Mouse (Mus musculus) spleen, postnatal 36 days (tissue): Measurements from ENCODE around the gene Zfp120.
"Not testable (repeated sequence)": the region's sequence is repeated elsewhere in the genome, so short reads cannot be mapped to it uniquely, and the experiment has no call there.

ENCODE experiments used
- DNase-seq, 2 experiments: peaks; one replicate each; pipeline ENCODE4 v3.0.0; 2022; ENCODE audit warnings: low spot score in 2 of 2, mixed read lengths in 1 of 2

Zfp120 gene

DNA sequence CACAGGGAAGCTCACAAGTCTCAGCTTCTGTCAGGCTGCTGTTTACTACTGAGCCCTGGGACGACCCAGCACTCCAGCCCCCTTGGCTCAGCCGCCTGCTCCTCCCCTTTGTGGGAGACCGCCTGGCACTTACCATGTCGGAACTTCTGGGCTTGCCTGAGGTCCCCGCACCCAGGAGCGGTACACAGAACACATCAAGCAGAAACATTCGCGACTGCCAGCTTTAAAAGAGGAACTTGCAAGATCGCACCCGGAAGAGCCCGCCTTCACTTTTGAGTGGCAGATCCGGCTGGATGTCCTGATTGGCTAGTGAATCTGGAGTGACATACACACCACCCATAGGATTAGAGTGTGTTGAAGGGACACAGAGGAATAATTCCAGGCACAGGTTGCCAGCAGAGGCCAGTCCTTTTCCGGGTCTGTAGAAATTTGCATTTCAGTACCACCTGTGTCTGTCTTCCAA lies at the start of gene Zfp120:
Gene Zfp120, minus strand, starts transcription at position 274 of the 463 bp plus-strand sequence.
- peak; percentile 88 to 93 for DNase-seq

DNA sequence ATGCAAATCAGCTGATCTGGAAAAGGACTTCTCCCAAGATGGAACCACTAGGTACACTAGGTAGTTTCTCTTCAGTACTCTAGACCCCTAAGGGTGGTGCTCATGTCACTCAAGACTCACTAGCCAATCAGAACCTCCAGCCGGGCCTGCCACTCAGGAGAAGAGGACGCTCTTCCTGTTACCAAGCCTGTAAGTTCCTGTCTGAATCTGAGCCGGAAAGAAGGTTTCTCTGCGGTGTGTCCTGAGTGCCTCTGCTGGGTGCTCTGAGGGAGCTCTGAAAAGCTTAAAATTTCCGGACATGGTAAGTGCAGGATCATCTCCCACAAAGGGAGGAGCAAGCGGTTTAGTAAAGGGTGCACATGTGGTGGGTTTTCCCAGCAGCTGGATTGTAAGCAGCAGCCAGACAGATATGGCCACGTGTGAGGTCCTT lies 45.1 kb upstream of the Zfp120 start, which contains the start of gene Gm14139:
Gene Gm14139, plus strand, starts transcription at position 186 of the 430 bp plus-strand sequence.
- not testable (repeated sequence) for DNase-seq

DNA sequence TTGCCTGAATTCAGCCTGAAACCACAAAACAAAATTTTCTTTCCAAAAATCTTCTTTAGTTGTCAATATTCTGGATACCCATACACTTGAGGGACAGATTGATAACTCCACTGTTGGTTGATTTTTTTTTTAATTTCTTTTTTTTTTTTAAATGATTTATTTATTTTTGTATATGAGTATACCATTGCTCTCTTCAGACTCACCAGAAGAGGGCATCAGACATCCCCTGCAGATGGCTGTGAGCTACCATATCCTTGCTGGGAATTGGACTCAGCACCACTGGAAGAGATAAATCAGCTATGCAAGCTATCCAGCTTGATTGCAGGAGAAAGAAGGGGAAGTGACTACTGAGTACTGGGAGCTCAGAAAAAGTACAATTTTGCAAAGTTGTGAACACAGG lies 44.5 kb upstream of the Zfp120 start:
- DNase-seq = not testable (repeated sequence)

DNA sequence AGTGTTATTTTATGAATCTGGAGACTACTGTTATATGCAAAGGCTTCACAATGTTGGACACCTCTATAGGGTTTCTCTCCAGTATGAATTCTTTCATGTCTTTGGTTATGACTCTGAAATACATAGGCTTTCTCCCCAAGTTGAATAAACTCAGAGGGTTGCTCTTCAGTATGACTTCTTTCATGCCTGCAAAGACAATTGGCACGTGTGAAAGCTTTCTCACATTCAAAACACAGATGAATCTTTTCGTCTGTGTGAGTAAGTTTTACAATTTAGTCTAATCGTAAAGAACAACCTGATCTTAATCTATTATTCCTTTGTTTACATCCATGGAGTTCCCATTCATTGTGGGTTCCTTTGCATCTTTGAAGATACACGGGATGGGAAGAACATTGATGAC lies 43.1 kb upstream of the Zfp120 start, which contains the start of gene Gm10770:
Gene Gm10770, minus strand, starts transcription at position 101 of the 400 bp plus-strand sequence.
- not testable (repeated sequence) for DNase-seq

DNA sequence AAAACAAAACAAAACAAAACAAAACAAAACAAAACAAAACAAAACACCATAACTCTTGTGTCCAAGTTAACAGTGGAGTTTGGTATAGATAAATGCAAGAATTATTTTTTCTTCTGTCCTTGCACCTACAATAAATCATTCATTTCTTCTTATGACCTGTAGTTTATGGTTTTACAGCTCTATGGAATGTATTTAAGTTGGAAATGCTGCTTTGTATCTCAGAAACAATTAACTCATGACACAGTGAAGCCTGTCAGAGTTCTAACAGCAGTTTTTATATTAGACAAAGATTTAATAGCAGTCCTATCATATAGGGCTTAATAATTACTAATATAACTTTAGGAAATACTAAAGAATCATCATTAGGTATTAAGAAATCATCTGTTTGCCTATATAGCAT lies 37.3 kb upstream of the Zfp120 start:
- no peak for DNase-seq

DNA sequence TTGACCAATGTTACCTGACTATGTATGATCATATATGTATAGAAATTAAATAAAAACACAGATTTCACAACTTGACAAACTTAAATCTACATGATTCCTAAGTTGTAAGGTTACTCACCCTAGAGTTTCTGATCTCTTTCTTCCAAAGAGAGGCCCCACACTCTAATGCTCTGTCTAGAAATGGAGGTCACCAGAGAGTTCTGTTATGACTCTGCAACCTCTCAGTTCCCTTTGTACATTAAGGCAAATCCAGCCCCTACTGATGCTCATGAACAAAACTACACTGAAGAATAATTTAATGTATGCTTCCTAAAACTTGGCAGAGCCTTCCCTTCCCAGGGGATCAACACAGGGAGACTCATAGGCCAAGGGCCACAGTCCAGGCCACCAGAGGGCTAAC lies 30.2 kb upstream of the Zfp120 start:
- DNase-seq = no peak

DNA sequence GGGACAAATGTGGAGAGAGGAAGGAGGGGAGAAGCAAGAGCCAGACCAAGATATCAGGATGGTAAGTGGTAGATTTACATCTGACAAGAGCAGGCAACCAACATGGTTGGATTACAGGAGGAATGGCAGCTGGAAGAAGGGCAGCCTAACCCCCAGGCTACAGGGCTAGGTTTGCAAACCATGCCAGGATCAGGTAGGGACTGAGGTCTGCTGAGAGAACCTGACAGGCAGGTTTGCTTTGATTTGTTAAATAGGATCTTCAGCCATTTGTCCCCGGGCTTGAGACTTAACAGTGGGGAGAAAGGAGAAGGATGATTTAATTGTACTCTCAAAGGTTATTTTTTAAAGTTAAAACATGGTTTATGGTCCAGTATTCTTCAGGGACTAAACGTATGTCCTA lies 3.7 kb downstream of the Zfp120 start:
- DNase-seq = no peak

DNA sequence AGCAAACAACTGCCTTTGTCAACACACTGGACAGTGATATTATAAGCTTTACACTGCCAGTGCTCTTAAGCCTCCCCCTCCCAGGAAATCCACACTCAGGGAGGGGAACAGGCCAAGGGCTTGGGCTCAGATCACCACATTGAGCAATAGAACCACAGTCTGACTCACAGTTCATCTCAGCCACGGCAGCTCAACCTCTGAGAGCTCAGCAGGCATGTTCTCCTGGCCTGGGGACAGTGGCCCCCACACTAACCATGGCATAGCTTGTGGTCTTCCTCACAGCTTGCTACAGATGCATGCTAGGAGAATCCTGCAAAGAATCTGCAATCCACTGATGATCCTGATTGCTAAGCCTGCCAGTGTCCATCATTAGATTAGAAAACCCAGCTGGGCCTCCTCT lies 4.5 kb downstream of the Zfp120 start:
- not testable (repeated sequence) for DNase-seq

DNA sequence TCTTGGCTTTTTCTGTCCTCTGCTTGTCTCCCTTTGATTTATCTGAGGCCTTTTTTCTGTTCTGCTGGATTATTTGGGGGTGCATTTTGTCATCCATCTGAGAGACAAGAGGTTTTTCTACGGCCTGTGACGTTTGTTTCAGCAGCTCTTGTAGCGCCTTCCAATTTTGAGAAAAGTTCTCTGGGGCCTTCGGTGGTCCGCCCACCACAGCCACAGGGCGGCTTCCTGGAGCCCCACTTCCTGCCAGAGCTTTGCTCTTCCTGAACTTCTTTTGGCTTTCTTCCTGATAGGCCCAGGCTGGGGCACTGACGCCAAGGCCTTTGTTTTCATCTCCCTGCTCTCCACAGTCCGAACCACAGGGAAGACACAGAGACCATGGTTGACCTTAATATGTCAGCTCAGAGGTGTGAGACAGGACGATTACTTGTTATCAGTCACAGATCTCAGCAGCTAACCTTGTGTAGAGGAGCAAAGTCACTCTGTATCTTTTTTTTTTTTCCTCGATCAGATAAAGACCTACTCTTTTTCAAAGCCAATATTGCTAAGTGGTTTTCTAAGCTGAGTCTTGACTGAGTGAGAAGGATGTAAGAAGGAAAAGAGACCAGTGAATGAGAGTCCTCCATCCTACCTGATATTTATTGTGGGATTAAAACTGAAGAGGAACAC lies 25.1 kb downstream of the Zfp120 start:
- DNase-seq = no peak

DNA sequence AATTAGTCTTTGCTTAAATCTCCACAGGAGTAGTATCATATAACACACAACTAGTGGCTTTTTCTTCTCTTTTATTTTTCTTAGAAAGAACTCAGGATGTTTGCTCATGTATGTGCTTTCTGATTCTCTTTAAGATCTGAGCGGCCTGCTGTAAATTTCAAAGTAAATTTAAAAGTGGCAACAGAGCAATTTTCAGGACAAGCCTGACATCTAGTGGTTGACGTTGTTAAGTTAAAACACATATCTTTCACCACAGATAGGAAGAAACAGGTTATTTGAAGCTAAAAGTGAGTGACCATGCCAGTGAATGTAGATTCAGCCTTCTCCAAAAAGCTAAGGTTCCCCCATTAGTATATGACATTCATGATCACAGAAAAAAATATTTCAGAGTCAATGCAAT lies 36.9 kb downstream of the Zfp120 start:
- DNase-seq = not testable (repeated sequence)
